Mouse (Mus musculus): ENCODE measurements around the gene Zbtb4. TPM values are rescaled to one million over a fixed set of nuclear protein-coding genes. Genes with fewer than 3 reads are reported as not detected.
A peak's percentile ranks its signal among the peaks of the same experiment; 100 is the strongest.

The Zbtb4 gene
- polyA plus RNA-seq, 1 experiment from 2014 or later = 4.9 TPM

- peak overlapping the region; percentile 75 for H3K9ac ChIP-seq (ENCODE audit: low read length)
- peaks cover 31% of the 10 kb centered on the region for H3K27me3 ChIP-seq (ENCODE audit: control insufficient read depth, insufficient read depth, low read depth, low read length)
- H3K36me3 ChIP-seq (ENCODE audit: control insufficient read depth, insufficient read depth, low read length) = no peaks in the 10 kb centered on the region
- 0% methylated on average over 33 of the region's 33 CpGs for WGBS
- peak overlapping the region; percentile 66 for H3K4me3 ChIP-seq (ENCODE audit: low read length)
- 0 out of 2 replicates have a peak overlapping the region, but pooled peaks have one; percentile 33 for H3K27ac ChIP-seq (ENCODE audit: low read length)
- peaks cover 3% of the 10 kb centered on the region; the same call in 1 of the 2 replicates for H3K9me3 ChIP-seq (ENCODE audit: control insufficient read depth, low read length)
- H3K4me2 ChIP-seq (ENCODE audit: low read depth, low read length) = peak overlapping the region; percentile 98
- peaks cover 49% of the 10 kb centered on the region for H3K4me1 ChIP-seq (replicated peaks; ENCODE audit: control insufficient read depth, insufficient read depth, low read length)
- ATAC-seq (ENCODE audit: low read depth) = peak; percentile 58
Observed at GRCm38 (mm10) chr11:69802648-69803105, 37.0 kb downstream of the Zbtb4 start.

GRCm38 (mm10) chr11:69803328-69803727, 37.6 kb downstream of the Zbtb4 start:
- Histone ChIP-seq H3K9ac (ENCODE audit: low read length) (peak overlapping the region; percentile 75), H3K9me3 (ENCODE audit: control insufficient read depth, low read length) (peaks cover 3% of the 10 kb centered on the region; the same call in 1 of the 2 replicates), H3K36me3 (ENCODE audit: control insufficient read depth, insufficient read depth, low read length) (no peaks in the 10 kb centered on the region), H3K27ac (ENCODE audit: low read length) (no peak overlapping the region), H3K4me1 (replicated peaks; ENCODE audit: control insufficient read depth, insufficient read depth, low read length) (peaks cover 49% of the 10 kb centered on the region), H3K27me3 (ENCODE audit: control insufficient read depth, insufficient read depth, low read depth, low read length) (peaks cover 31% of the 10 kb centered on the region), H3K4me2 (ENCODE audit: low read depth, low read length) (peak overlapping the region; percentile 98), H3K4me3 (ENCODE audit: low read length) (peak overlapping the region; percentile 66)
- ATAC-seq (ENCODE audit: low read depth) = peak; percentile 8; the same call in 1 of the 2 replicates
- 1% methylated on average over 12 of the region's 12 CpGs for WGBS

- peaks cover 49% of the 10 kb centered on the region for H3K4me1 ChIP-seq (replicated peaks; ENCODE audit: control insufficient read depth, insufficient read depth, low read length)
- 2% methylated on average over 60 of the region's 60 CpGs for WGBS
- H3K27ac ChIP-seq (ENCODE audit: low read length) = peak overlapping the region; percentile 31; the same call in 1 of the 2 replicates
Observed at GRCm38 (mm10) chr11:69803786-69804651, 38.3 kb downstream of the Zbtb4 start.

GRCm38 (mm10) chr11:69804652-69804940, 38.9 kb downstream of the Zbtb4 start:
- no peak for ATAC-seq (ENCODE audit: low read depth)
- no peak overlapping the region for H3K27ac ChIP-seq (ENCODE audit: low read length)
- 8% methylated on average over 12 of the region's 12 CpGs for WGBS
- peaks cover 31% of the 10 kb centered on the region for H3K27me3 ChIP-seq (ENCODE audit: control insufficient read depth, insufficient read depth, low read depth, low read length)
- peak overlapping the region; percentile 66 for H3K4me3 ChIP-seq (ENCODE audit: low read length)
- H3K4me2 ChIP-seq (ENCODE audit: low read depth, low read length) = peak overlapping the region; percentile 98
- no peaks in the 10 kb centered on the region for H3K36me3 ChIP-seq (ENCODE audit: control insufficient read depth, insufficient read depth, low read length)
- H3K9me3 ChIP-seq (ENCODE audit: control insufficient read depth, low read length) = peaks cover 3% of the 10 kb centered on the region; the same call in 1 of the 2 replicates
- H3K9ac ChIP-seq (ENCODE audit: low read length) = peak overlapping the region; percentile 75
- peaks cover 45% of the 10 kb centered on the region for H3K4me1 ChIP-seq (replicated peaks; ENCODE audit: control insufficient read depth, insufficient read depth, low read length)

More at GRCm38 (mm10) chr11:69803786-69804651, 38.3 kb downstream of the Zbtb4 start:
- Histone ChIP-seq H3K4me2 (ENCODE audit: low read depth, low read length) (peak overlapping the region; percentile 98), H3K4me3 (ENCODE audit: low read length) (peak overlapping the region; percentile 66), H3K9me3 (ENCODE audit: control insufficient read depth, low read length) (peaks cover 3% of the 10 kb centered on the region; the same call in 1 of the 2 replicates), H3K27me3 (ENCODE audit: control insufficient read depth, insufficient read depth, low read depth, low read length) (peaks cover 31% of the 10 kb centered on the region), H3K9ac (ENCODE audit: low read length) (peak overlapping the region; percentile 75), H3K36me3 (ENCODE audit: control insufficient read depth, insufficient read depth, low read length) (no peaks in the 10 kb centered on the region)
- peak; percentile 72 for ATAC-seq (ENCODE audit: low read depth)

- peak within 1 kb of the TSS; percentile 75 for H3K9ac ChIP-seq (ENCODE audit: low read length)
- peak within 1 kb of the TSS; percentile 66 for H3K4me3 ChIP-seq (ENCODE audit: low read length)
- peaks cover 30% of the 10 kb centered on the region for H3K27me3 ChIP-seq (ENCODE audit: control insufficient read depth, insufficient read depth, low read depth, low read length)
- H3K36me3 ChIP-seq (ENCODE audit: control insufficient read depth, insufficient read depth, low read length) = no peaks in the 10 kb centered on the region
- WGBS = 10% methylated on average over 29 of the region's 29 CpGs
- H3K4me2 ChIP-seq (ENCODE audit: low read depth, low read length) = peak within 1 kb of the TSS; percentile 98
- ATAC-seq (ENCODE audit: low read depth) = no peak
- peaks cover 3% of the 10 kb centered on the region; the same call in 1 of the 2 replicates for H3K9me3 ChIP-seq (ENCODE audit: control insufficient read depth, low read length)
- no peak within 1 kb of the TSS for H3K27ac ChIP-seq (ENCODE audit: low read length)
- peaks cover 39% of the 10 kb centered on the region for H3K4me1 ChIP-seq (replicated peaks; ENCODE audit: control insufficient read depth, insufficient read depth, low read length)
Observed at GRCm38 (mm10) chr11:69804972-69805909, 39.5 kb downstream of the Zbtb4 start, which contains the start of gene Tmem102. Gene Tmem102 (minus strand): TSS chr11:69805624.

- WGBS = 71% methylated on average over 4 of the region's 4 CpGs
- Histone ChIP-seq H3K9me3 (ENCODE audit: control insufficient read depth, low read length) (peaks cover 3% of the 10 kb centered on the region; the same call in 1 of the 2 replicates), H3K4me3 (ENCODE audit: low read length) (no peak overlapping the region), H3K27ac (ENCODE audit: low read length) (no peak overlapping the region), H3K4me2 (ENCODE audit: low read depth, low read length) (no peak overlapping the region), H3K27me3 (ENCODE audit: control insufficient read depth, insufficient read depth, low read depth, low read length) (peaks cover 28% of the 10 kb centered on the region), H3K9ac (ENCODE audit: low read length) (no peak overlapping the region), H3K36me3 (ENCODE audit: control insufficient read depth, insufficient read depth, low read length) (no peaks in the 10 kb centered on the region), H3K4me1 (replicated peaks; ENCODE audit: control insufficient read depth, insufficient read depth, low read length) (peaks cover 28% of the 10 kb centered on the region)
- ATAC-seq (ENCODE audit: low read depth) = no peak
Observed at GRCm38 (mm10) chr11:69806378-69806777, 40.7 kb downstream of the Zbtb4 start.

GRCm38 (mm10) chr11:69807641-69808040, 41.9 kb downstream of the Zbtb4 start:
- no peak overlapping the region for H3K4me3 ChIP-seq (ENCODE audit: low read length)
- H3K9me3 ChIP-seq (ENCODE audit: control insufficient read depth, low read length) = peaks cover 3% of the 10 kb centered on the region; the same call in 1 of the 2 replicates
- no peak for ATAC-seq (ENCODE audit: low read depth)
- no peak overlapping the region for H3K9ac ChIP-seq (ENCODE audit: low read length)
- H3K27me3 ChIP-seq (ENCODE audit: control insufficient read depth, insufficient read depth, low read depth, low read length) = peaks cover 19% of the 10 kb centered on the region
- no peaks in the 10 kb centered on the region for H3K36me3 ChIP-seq (ENCODE audit: control insufficient read depth, insufficient read depth, low read length)
- H3K27ac ChIP-seq (ENCODE audit: low read length) = no peak overlapping the region
- WGBS = 67% methylated on average over 2 of the region's 2 CpGs
- peaks cover 21% of the 10 kb centered on the region for H3K4me1 ChIP-seq (replicated peaks; ENCODE audit: control insufficient read depth, insufficient read depth, low read length)
- no peak overlapping the region for H3K4me2 ChIP-seq (ENCODE audit: low read depth, low read length)

- no peak overlapping the region for H3K9ac ChIP-seq (ENCODE audit: low read length)
- no peaks in the 10 kb centered on the region for H3K4me1 ChIP-seq (replicated peaks; ENCODE audit: control insufficient read depth, insufficient read depth, low read length)
- peaks cover 4% of the 10 kb centered on the region; the same call in 1 of the 2 replicates for H3K27me3 ChIP-seq (ENCODE audit: control insufficient read depth, insufficient read depth, low read depth, low read length)
- peaks cover 3% of the 10 kb centered on the region; the same call in 1 of the 2 replicates for H3K9me3 ChIP-seq (ENCODE audit: control insufficient read depth, low read length)
- no peak overlapping the region for H3K4me3 ChIP-seq (ENCODE audit: low read length)
- no peaks in the 10 kb centered on the region for H3K36me3 ChIP-seq (ENCODE audit: control insufficient read depth, insufficient read depth, low read length)
- H3K27ac ChIP-seq (ENCODE audit: low read length) = no peak overlapping the region
- no peak overlapping the region for H3K4me2 ChIP-seq (ENCODE audit: low read depth, low read length)
- ATAC-seq (ENCODE audit: low read depth) = no peak
Observed at GRCm38 (mm10) chr11:69810280-69810679, 44.6 kb downstream of the Zbtb4 start.

All from lung, embryonic 16.5 days (tissue).